Mouse (Mus musculus): ENCODE data around the gene Sipa1l1.

DNA sequence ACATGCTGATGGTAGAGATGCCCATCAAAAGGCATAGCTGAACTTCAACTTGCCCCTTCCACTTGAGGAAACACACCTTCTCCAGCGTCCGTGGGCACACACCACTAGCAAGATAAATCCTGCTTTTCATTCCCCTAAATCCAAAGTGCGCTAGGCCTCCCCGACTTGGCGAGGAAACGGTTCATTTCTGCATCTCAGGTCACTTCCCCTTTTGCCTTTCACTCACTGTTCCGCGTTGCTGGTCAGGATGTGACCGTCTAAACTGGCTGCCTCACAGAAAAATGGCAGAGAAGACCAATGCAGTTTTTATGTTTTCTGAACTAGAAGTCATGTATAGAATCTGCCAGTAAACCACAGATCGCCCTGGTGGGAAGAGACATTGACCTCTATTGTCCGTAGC is 256.7 kb downstream of the Sipa1l1 start:
- TF ChIP-seq CTCF (IDR thresholded peaks at IDR 0.05; ENCODE audit: extremely low read depth, insufficient read depth, low read length) (no peak), POLR2A (IDR thresholded peaks at IDR 0.05; ENCODE audit: extremely low read depth, insufficient read depth, low read length) (no peak)

Measured in cortical plate, adult 2 months (tissue).